Mouse (Mus musculus) C2C12 (cell line): ENCODE data around the gene Tor4a.

ENCODE experiments used
- CTCF ChIP-seq: IDR thresholded peaks from one replicate; pipeline ENCODE4 v1.5.1; 2011; ENCODE audit not compliant: control insufficient read depth, insufficient read depth, insufficient read length
- MAX ChIP-seq: IDR thresholded peaks from one replicate; pipeline ENCODE4 v1.6.1; 2011; ENCODE audit warnings: mild to moderate bottlenecking, control low read depth
- MYOD1 ChIP-seq: IDR thresholded peaks from one replicate; pipeline ENCODE4 v1.6.1; 2011; ENCODE audit warnings: low read depth; ENCODE audit not compliant: control insufficient read depth, insufficient read length
- MYOG ChIP-seq: IDR thresholded peaks from one replicate; pipeline ENCODE4 v1.6.1; 2011; ENCODE audit not compliant: control insufficient read depth, insufficient read length; ENCODE audit errors: extremely low read depth
- USF1 ChIP-seq: IDR thresholded peaks from one replicate; pipeline ENCODE4 v1.6.1; 2011; ENCODE audit warnings: low read depth, mild to moderate bottlenecking, control low read depth, moderate library complexity

DNA sequence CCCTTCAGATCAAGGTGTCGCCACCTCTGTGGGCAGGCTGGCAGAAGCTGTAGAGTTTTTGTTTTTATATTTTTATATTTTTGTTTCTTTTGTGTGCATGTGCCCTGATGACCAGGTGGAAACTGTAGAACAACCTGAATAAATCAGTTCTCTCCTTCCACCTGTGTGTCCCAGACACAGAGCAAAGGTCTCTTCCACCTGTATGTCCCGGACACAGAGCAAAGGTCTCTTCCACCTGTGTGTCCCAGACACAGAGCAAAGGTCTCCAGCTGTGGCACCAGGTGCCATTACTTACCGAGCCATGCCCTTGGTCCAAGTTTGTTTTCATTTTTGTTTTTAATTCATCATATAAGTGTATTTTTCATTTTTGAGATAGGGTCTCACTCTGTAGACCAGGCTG lies 40.5 kb downstream of the Tor4a start:
- TF ChIP-seq MYOG (no peak), CTCF (no peak), MAX (no peak), MYOD1 (no peak), USF1 (no peak)
